Mouse (Mus musculus): ENCODE measurements around the gene Il5.

The Il5 gene

GRCm38 (mm10) chr11:53771001-53771744, 50.6 kb downstream of the Il5 start:
- DNase-seq (ENCODE audit: low spot score), result no peak

GRCm38 (mm10) chr11:53772536-53772935, 51.9 kb downstream of the Il5 start:
- no peak for DNase-seq (ENCODE audit: low spot score)

GRCm38 (mm10) chr11:53773087-53773486, 52.5 kb downstream of the Il5 start, which contains the start of gene Gm17334:
Gene Gm17334, minus strand, starts transcription at chr11:53773187.
- DNase-seq (ENCODE audit: low spot score), result no peak

- no peak for DNase-seq (ENCODE audit: low spot score)
These were observed 53.2 kb downstream of the Il5 start for GRCm38 (mm10) chr11:53773641-53774360.
